Mouse (Mus musculus): Measurements from ENCODE around the gene A930017K11Rik. TPM values are rescaled to one million over a fixed set of nuclear protein-coding genes. Genes with fewer than 3 reads are reported as not detected.

A930017K11Rik gene
- polyA plus RNA-seq, 1 experiment from 2014 or later, result 0.18 TPM

GRCm38 (mm10) chr17:25919786-25920642 lies 32.4 kb downstream of the A930017K11Rik start:
- WGBS, result under 1% methylated on average over 40 of the region's 40 CpGs
- peak overlapping the region; percentile 87 for H3K4me2 ChIP-seq
- no peaks in the 10 kb centered on the region for H3K27me3 ChIP-seq
- peaks cover 24% of the 10 kb centered on the region for H3K36me3 ChIP-seq
- ATAC-seq (ENCODE audit: insufficient number of reproducible peaks, insufficient read depth, low FRiP score, low TSS enrichment, low read depth), result peak; percentile 98
- peak overlapping the region; percentile 92 for H3K9ac ChIP-seq
- H3K4me3 ChIP-seq, result peak overlapping the region; percentile 98
- H3K9me3 ChIP-seq, result no peaks in the 10 kb centered on the region
- peak overlapping the region; percentile 88 for H3K27ac ChIP-seq
- H3K4me1 ChIP-seq, result peaks cover 18% of the 10 kb centered on the region

GRCm38 (mm10) chr17:25919144-25919785 lies 33.1 kb downstream of the A930017K11Rik start, which contains the start of gene Rab40c:
TSS of gene Rab40c (minus strand) at chr17:25919727.
- WGBS, result under 1% methylated on average over 66 of the region's 78 CpGs
- H3K36me3 ChIP-seq, result peaks cover 30% of the 10 kb centered on the region
- H3K4me1 ChIP-seq, result peaks cover 18% of the 10 kb centered on the region
- no peaks in the 10 kb centered on the region for H3K27me3 ChIP-seq
- H3K4me3 ChIP-seq, result peak within 1 kb of the TSS; percentile 98
- no peaks in the 10 kb centered on the region for H3K9me3 ChIP-seq
- peak within 1 kb of the TSS; percentile 88 for H3K27ac ChIP-seq
- no peak for ATAC-seq (ENCODE audit: insufficient number of reproducible peaks, insufficient read depth, low FRiP score, low TSS enrichment, low read depth)
- peak within 1 kb of the TSS; percentile 92 for H3K9ac ChIP-seq
- peak within 1 kb of the TSS; percentile 87 for H3K4me2 ChIP-seq

- WGBS, result 81% methylated on average over 9 of the region's 9 CpGs
- ATAC-seq (ENCODE audit: insufficient number of reproducible peaks, insufficient read depth, low FRiP score, low TSS enrichment, low read depth), result no peak
- peak overlapping the region; percentile 92 for H3K9ac ChIP-seq
- no peak overlapping the region for H3K27ac ChIP-seq
- H3K36me3 ChIP-seq, result peaks cover 33% of the 10 kb centered on the region
- no peaks in the 10 kb centered on the region for H3K27me3 ChIP-seq
- no peaks in the 10 kb centered on the region for H3K9me3 ChIP-seq
- H3K4me1 ChIP-seq, result peaks cover 18% of the 10 kb centered on the region
- H3K4me3 ChIP-seq, result peak overlapping the region; percentile 98
- peak overlapping the region; percentile 87 for H3K4me2 ChIP-seq
Measured at GRCm38 (mm10) chr17:25918037-25918750, 34.2 kb downstream of the A930017K11Rik start.

- H3K36me3 ChIP-seq, result peaks cover 38% of the 10 kb centered on the region
- WGBS, result 86% methylated on average over 8 of the region's 8 CpGs
- no peak overlapping the region for H3K9ac ChIP-seq
- H3K27ac ChIP-seq, result no peak overlapping the region
- no peak overlapping the region for H3K4me2 ChIP-seq
- H3K27me3 ChIP-seq, result no peaks in the 10 kb centered on the region
- no peaks in the 10 kb centered on the region for H3K9me3 ChIP-seq
- H3K4me3 ChIP-seq, result 0 out of 2 replicates have a peak overlapping the region, but pooled peaks have one; percentile 4
- peaks cover 18% of the 10 kb centered on the region for H3K4me1 ChIP-seq
- no peak for ATAC-seq (ENCODE audit: insufficient number of reproducible peaks, insufficient read depth, low FRiP score, low TSS enrichment, low read depth)
Measured at GRCm38 (mm10) chr17:25916931-25917647, 35.3 kb downstream of the A930017K11Rik start.

GRCm38 (mm10) chr17:25914295-25914694 lies 38.1 kb downstream of the A930017K11Rik start:
- ATAC-seq (ENCODE audit: insufficient number of reproducible peaks, insufficient read depth, low FRiP score, low TSS enrichment, low read depth), result no peak
- H3K36me3 ChIP-seq, result peaks cover 44% of the 10 kb centered on the region
- 82% methylated on average over 4 of the region's 4 CpGs for WGBS
- no peak overlapping the region for H3K4me3 ChIP-seq
- H3K4me2 ChIP-seq, result no peak overlapping the region
- no peak overlapping the region for H3K27ac ChIP-seq
- no peak overlapping the region for H3K9ac ChIP-seq
- H3K4me1 ChIP-seq, result peaks cover 14% of the 10 kb centered on the region
- no peaks in the 10 kb centered on the region for H3K9me3 ChIP-seq
- H3K27me3 ChIP-seq, result no peaks in the 10 kb centered on the region

GRCm38 (mm10) chr17:25913877-25914275 lies 38.5 kb downstream of the A930017K11Rik start:
- no peak overlapping the region for H3K4me3 ChIP-seq
- H3K9ac ChIP-seq, result no peak overlapping the region
- H3K4me1 ChIP-seq, result peaks cover 13% of the 10 kb centered on the region
- H3K27ac ChIP-seq, result no peak overlapping the region
- H3K36me3 ChIP-seq, result peaks cover 44% of the 10 kb centered on the region
- WGBS, result 78% methylated on average over 1 of the region's 1 CpGs
- H3K27me3 ChIP-seq, result no peaks in the 10 kb centered on the region
- no peak overlapping the region for H3K4me2 ChIP-seq
- no peak for ATAC-seq (ENCODE audit: insufficient number of reproducible peaks, insufficient read depth, low FRiP score, low TSS enrichment, low read depth)
- H3K9me3 ChIP-seq, result no peaks in the 10 kb centered on the region

DNA sequence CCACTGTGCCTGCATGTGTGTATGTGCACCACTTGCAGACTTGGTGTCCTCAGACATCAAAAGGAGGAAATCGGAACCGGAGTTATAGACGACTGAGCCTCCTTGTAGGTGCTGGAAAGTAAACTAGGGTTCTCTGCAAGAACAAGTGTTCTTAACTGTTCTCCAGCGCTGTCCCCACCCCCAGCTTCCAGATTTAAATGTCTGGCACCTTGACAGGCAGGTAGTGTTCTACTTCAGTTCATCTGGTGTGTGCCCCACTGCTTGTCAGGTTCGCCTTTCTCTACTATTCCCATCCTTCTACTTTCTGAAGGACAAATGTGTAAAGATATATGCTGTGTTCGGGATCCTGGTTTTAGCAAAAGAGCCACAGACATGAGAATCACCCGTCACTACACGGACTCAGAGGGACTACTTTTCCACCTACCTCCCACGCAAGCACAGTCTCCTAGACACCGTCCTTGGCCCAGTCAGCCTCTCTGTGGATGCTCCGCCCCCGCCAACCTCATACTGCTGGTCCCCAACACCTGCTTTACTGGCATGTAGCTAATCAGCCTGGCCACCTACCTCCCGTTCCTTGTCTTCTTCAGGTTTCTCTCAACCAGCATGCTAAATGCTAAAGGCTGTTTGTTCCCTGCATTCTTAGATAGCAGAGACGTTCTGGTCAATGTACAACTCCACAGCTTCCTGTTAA lies 39.0 kb downstream of the A930017K11Rik start:
- no peak overlapping the region for H3K9ac ChIP-seq
- H3K27me3 ChIP-seq, result no peaks in the 10 kb centered on the region
- no peak overlapping the region for H3K27ac ChIP-seq
- WGBS, result 87% methylated on average over 14 of the region's 14 CpGs
- H3K36me3 ChIP-seq, result peaks cover 44% of the 10 kb centered on the region
- H3K4me3 ChIP-seq, result no peak overlapping the region
- peaks cover 8% of the 10 kb centered on the region for H3K4me1 ChIP-seq
- no peak overlapping the region for H3K4me2 ChIP-seq
- no peaks in the 10 kb centered on the region for H3K9me3 ChIP-seq
- ATAC-seq (ENCODE audit: insufficient number of reproducible peaks, insufficient read depth, low FRiP score, low TSS enrichment, low read depth), result no peak

DNA sequence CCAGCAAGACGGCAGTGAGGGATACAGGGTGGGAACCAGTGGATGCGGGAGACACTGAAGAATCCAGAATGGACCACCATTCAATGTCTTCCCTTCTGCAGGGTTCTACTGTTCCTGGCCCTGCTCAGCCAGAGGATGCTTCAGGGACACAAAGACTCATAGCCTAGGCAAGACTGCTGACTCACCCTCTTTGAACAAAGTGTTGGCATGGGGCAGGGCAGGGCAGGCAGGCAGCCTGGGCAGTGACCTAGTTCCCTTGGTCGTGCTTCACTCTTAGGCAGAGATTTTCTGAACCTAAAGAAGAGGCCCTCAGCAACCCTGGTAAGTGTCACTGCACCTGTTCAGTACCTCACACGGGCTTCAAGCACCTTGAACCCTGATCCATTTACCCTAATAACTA lies 40.5 kb downstream of the A930017K11Rik start:
- Histone ChIP-seq H3K36me3 (peaks cover 30% of the 10 kb centered on the region), H3K4me3 (no peak overlapping the region), H3K4me1 (no peaks in the 10 kb centered on the region), H3K9ac (no peak overlapping the region), H3K27ac (no peak overlapping the region), H3K27me3 (no peaks in the 10 kb centered on the region), H3K9me3 (no peaks in the 10 kb centered on the region), H3K4me2 (no peak overlapping the region)
- no peak for ATAC-seq (ENCODE audit: insufficient number of reproducible peaks, insufficient read depth, low FRiP score, low TSS enrichment, low read depth)
- 94% methylated on average over 4 of the region's 4 CpGs for WGBS

DNA sequence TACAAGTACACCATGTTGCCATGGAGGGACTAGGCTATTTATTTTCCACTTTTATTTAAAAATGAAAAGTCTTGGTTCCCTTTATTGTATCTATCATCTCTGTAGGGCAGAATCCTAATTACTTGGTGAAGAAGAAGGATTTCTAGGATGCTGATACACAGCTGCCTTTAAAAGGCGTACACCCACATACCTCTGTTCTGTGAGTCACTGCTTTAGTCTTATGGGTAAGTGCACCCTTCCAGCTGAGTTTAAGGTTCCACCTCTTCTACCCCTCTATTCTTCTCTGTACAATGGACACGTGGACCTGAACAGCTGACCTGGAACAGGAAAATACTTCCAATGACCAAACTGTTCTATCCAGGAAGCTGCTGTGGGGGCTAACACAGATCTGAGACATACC lies 44.7 kb downstream of the A930017K11Rik start:
- H3K27me3 ChIP-seq, result no peaks in the 10 kb centered on the region
- 81% methylated on average over 2 of the region's 2 CpGs for WGBS
- H3K27ac ChIP-seq, result no peak overlapping the region
- H3K4me3 ChIP-seq, result no peak overlapping the region
- H3K9me3 ChIP-seq, result no peaks in the 10 kb centered on the region
- H3K4me2 ChIP-seq, result no peak overlapping the region
- peaks cover 18% of the 10 kb centered on the region; the same call in 1 of the 2 replicates for H3K36me3 ChIP-seq
- ATAC-seq (ENCODE audit: insufficient number of reproducible peaks, insufficient read depth, low FRiP score, low TSS enrichment, low read depth), result no peak
- no peak overlapping the region for H3K9ac ChIP-seq
- no peaks in the 10 kb centered on the region for H3K4me1 ChIP-seq

DNA sequence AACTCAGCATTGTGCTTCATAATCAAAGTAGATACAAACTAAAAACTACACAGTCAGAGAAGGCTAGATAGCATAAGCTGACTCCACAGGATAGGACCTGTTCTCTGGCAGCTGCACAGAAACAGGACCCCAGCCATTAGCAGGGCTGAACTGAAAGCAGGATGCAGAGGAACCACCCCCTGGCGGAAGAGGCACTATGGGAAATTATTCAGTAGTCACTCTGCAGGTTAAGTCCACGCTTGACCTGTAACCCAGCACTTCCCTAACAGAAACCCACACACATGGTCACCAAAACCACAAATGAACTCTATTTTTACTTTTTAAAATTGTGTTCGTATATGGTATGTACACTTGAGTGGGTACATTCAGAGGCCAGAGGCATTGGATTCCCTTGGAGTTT lies 49.3 kb downstream of the A930017K11Rik start:
- Histone ChIP-seq H3K4me2 (no peak overlapping the region), H3K27ac (no peak overlapping the region), H3K9me3 (no peaks in the 10 kb centered on the region), H3K36me3 (peaks cover 20% of the 10 kb centered on the region), H3K27me3 (no peaks in the 10 kb centered on the region), H3K4me3 (no peak overlapping the region), H3K4me1 (no peaks in the 10 kb centered on the region), H3K9ac (no peak overlapping the region)
- WGBS, result 79% methylated on average over 3 of the region's 3 CpGs
- no peak for ATAC-seq (ENCODE audit: insufficient number of reproducible peaks, insufficient read depth, low FRiP score, low TSS enrichment, low read depth)

All from embryonic facial prominence, embryonic 13.5 days (tissue).